Mouse (Mus musculus) lung, embryonic 14.5 days (tissue): ENCODE results near the gene Gm20388. TPM values are rescaled to one million over a fixed set of nuclear protein-coding genes. Genes with fewer than 3 reads are reported as not detected.

Source experiments
- ATAC-seq: fragments of 200-750 bp; cut with Nextera tagmentation; 2 replicates; pipeline ENCODE4 v1.8.0; 2017; ENCODE audit warnings: mild to moderate bottlenecking, moderate TSS enrichment, moderate library complexity; ENCODE audit not compliant: insufficient read depth
- DNase-seq: peaks from one replicate; pipeline ENCODE4 v3.0.0-alpha.2; 2015
- H3K27ac ChIP-seq: fragments of 300-500 bp; sonication (generic); 2 replicates; pipeline ENCODE4 v1.5.1; 2014; ENCODE audit warnings: low read depth, mild to moderate bottlenecking, moderate library complexity
- H3K27me3 ChIP-seq: fragments of 300-500 bp; sonication (generic); 2 replicates; pipeline ENCODE4 v1.6.1; 2014; ENCODE audit warnings: low read length, control low read depth; ENCODE audit not compliant: insufficient read depth
- H3K36me3 ChIP-seq: fragments of 300-500 bp; sonication (generic); 2 replicates; pipeline ENCODE4 v1.6.1; 2014; ENCODE audit warnings: control low read depth; ENCODE audit not compliant: insufficient read depth
- H3K4me1 ChIP-seq: fragments of 300-500 bp; sonication (generic); 2 replicates; pipeline ENCODE4 v1.6.1; 2014; ENCODE audit warnings: antibody characterized with exemption, control low read depth; ENCODE audit not compliant: insufficient read depth
- H3K4me2 ChIP-seq: fragments of 300-500 bp; sonication (generic); 2 replicates; pipeline ENCODE4 v1.6.1; 2014; ENCODE audit warnings: mild to moderate bottlenecking
- H3K4me3 ChIP-seq: fragments of 300-500 bp; sonication (generic); 2 replicates; pipeline ENCODE4 v1.5.1; 2014; ENCODE audit warnings: low read depth, low read length
- H3K9ac ChIP-seq: fragments of 300-500 bp; sonication (generic); 2 replicates; pipeline ENCODE4 v1.6.1; 2014
- H3K9me3 ChIP-seq: fragments of 300-500 bp; sonication (generic); 2 replicates; pipeline ENCODE4 v1.6.1; 2016; ENCODE audit warnings: low read depth, low read length, control low read depth
- CTCF ChIP-seq: IDR thresholded peaks from 2 replicates; pipeline ENCODE4 v1.5.1; 2016; ENCODE audit warnings: antibody characterized with exemption, low read depth
- WGBS: fragments of 180-500 bp; shearing (Covaris S2); extraction: QIAGEN DNeasy Blood & Tissue Kit; methylation state at CpG from one replicate; pipeline ENCODE4 v1.1.7; 2014; 5-methylcytosine and 5-hydroxymethylcytosine counted together
- polyA plus RNA-seq: library from polyadenylated mRNA; unstranded; fragments of >200 nt; fragmentation: Nextera tagmentation; extraction: Ambion mirVana; gene quantifications from 2 replicates; pipeline ENCODE4 v1.2.1, GENCODE M21; 2014

Gm20388 gene
- polyA plus RNA-seq, 1 experiment from 2014 or later = not detected

- WGBS = under 1% methylated on average over 29 of the region's 33 CpGs
- TF ChIP-seq CTCF = peak; percentile 44
- DNase-seq (peak; percentile 67), ATAC-seq (no peak)
- Histone ChIP-seq H3K36me3 (no peaks in the 10 kb centered on the region; the same call in 1 of the 2 replicates), H3K4me1 (peaks cover 25% of the 10 kb centered on the region), H3K9me3 (no peaks in the 10 kb centered on the region), H3K4me2 (peak overlapping the region; percentile 97), H3K27ac (peak overlapping the region; percentile 80), H3K4me3 (peak overlapping the region; percentile 75), H3K9ac (peak overlapping the region; percentile 80), H3K27me3 (no peaks in the 10 kb centered on the region)
These were observed 2373.6 kb downstream of the Gm20388 start for GRCm38 (mm10) chr8:122284203-122284658.

GRCm38 (mm10) chr8:122284659-122285261, 2374.1 kb downstream of the Gm20388 start:
- 5% methylated on average over 21 of the region's 21 CpGs for WGBS
- no peaks in the 10 kb centered on the region for H3K27me3 ChIP-seq
- H3K27ac ChIP-seq = peak overlapping the region; percentile 80
- H3K9ac ChIP-seq = peak overlapping the region; percentile 80
- H3K9me3 ChIP-seq = no peaks in the 10 kb centered on the region
- TF ChIP-seq CTCF = no peak
- no peaks in the 10 kb centered on the region; the same call in 1 of the 2 replicates for H3K36me3 ChIP-seq
- H3K4me3 ChIP-seq = peak overlapping the region; percentile 75
- no peak for ATAC-seq
- peak overlapping the region; percentile 97 for H3K4me2 ChIP-seq
- H3K4me1 ChIP-seq = peaks cover 25% of the 10 kb centered on the region
- peak; percentile 67 for DNase-seq

GRCm38 (mm10) chr8:122285727-122286126, 2375.1 kb downstream of the Gm20388 start:
- Histone ChIP-seq H3K4me3 (no peak overlapping the region), H3K27ac (peak overlapping the region; percentile 80; the same call in 1 of the 2 replicates), H3K36me3 (no peaks in the 10 kb centered on the region; the same call in 1 of the 2 replicates), H3K9ac (no peak overlapping the region), H3K4me1 (peaks cover 20% of the 10 kb centered on the region), H3K9me3 (no peaks in the 10 kb centered on the region), H3K27me3 (no peaks in the 10 kb centered on the region), H3K4me2 (peak overlapping the region; percentile 97)
- no peak for TF ChIP-seq CTCF
- DNase-seq (no peak), ATAC-seq (no peak)
- WGBS = 68% methylated on average over 6 of the region's 6 CpGs

- H3K36me3 ChIP-seq = no peaks in the 10 kb centered on the region; the same call in 1 of the 2 replicates
- TF ChIP-seq CTCF = no peak
- no peak overlapping the region for H3K9ac ChIP-seq
- peaks cover 22% of the 10 kb centered on the region for H3K4me1 ChIP-seq
- H3K9me3 ChIP-seq = no peaks in the 10 kb centered on the region
- H3K27ac ChIP-seq = peak overlapping the region; percentile 9; the same call in 1 of the 2 replicates
- WGBS = 51% methylated on average over 10 of the region's 10 CpGs
- peak overlapping the region; percentile 5; the same call in 1 of the 2 replicates for H3K4me2 ChIP-seq
- ATAC-seq (no peak), DNase-seq (no peak)
- no peaks in the 10 kb centered on the region for H3K27me3 ChIP-seq
- no peak overlapping the region for H3K4me3 ChIP-seq
These were observed 2376.3 kb downstream of the Gm20388 start for GRCm38 (mm10) chr8:122286899-122287298.

GRCm38 (mm10) chr8:122287742-122288141, 2377.1 kb downstream of the Gm20388 start:
- Histone ChIP-seq H3K4me1 (peaks cover 22% of the 10 kb centered on the region), H3K9ac (no peak overlapping the region), H3K4me2 (no peak overlapping the region)

GRCm38 (mm10) chr8:122288344-122288743, 2377.7 kb downstream of the Gm20388 start:
- no peak for DNase-seq
- Histone ChIP-seq H3K36me3 (no peaks in the 10 kb centered on the region; the same call in 1 of the 2 replicates), H3K27me3 (no peaks in the 10 kb centered on the region), H3K9me3 (no peaks in the 10 kb centered on the region), H3K4me3 (no peak overlapping the region), H3K4me1 (peaks cover 22% of the 10 kb centered on the region), H3K4me2 (no peak overlapping the region), H3K9ac (no peak overlapping the region), H3K27ac (no peak overlapping the region)
- ATAC-seq = no peak
- no peak for TF ChIP-seq CTCF
- 80% methylated on average over 3 of the region's 3 CpGs for WGBS

More at GRCm38 (mm10) chr8:122287742-122288141, 2377.1 kb downstream of the Gm20388 start:
- WGBS = 72% methylated on average over 8 of the region's 8 CpGs
- H3K9me3 ChIP-seq = no peaks in the 10 kb centered on the region
- H3K27ac ChIP-seq = no peak overlapping the region
- no peak for TF ChIP-seq CTCF
- DNase-seq (no peak), ATAC-seq (no peak)
- no peaks in the 10 kb centered on the region for H3K27me3 ChIP-seq
- H3K36me3 ChIP-seq = no peaks in the 10 kb centered on the region; the same call in 1 of the 2 replicates
- no peak overlapping the region for H3K4me3 ChIP-seq

- Histone ChIP-seq H3K4me2 (no peak overlapping the region), H3K4me1 (peaks cover 19% of the 10 kb centered on the region), H3K9me3 (no peaks in the 10 kb centered on the region), H3K27ac (no peak overlapping the region), H3K9ac (no peak overlapping the region), H3K36me3 (no peaks in the 10 kb centered on the region; the same call in 1 of the 2 replicates), H3K27me3 (no peaks in the 10 kb centered on the region), H3K4me3 (no peak overlapping the region)
- ATAC-seq (no peak), DNase-seq (no peak)
- WGBS = 47% methylated on average over 12 of the region's 12 CpGs
- TF ChIP-seq CTCF = no peak
These were observed 2380.4 kb downstream of the Gm20388 start for GRCm38 (mm10) chr8:122291075-122291474.
